Mouse (Mus musculus) hindbrain, postnatal 0 days (tissue): ENCODE measurements around the gene Mamdc4. TPM values are rescaled to one million over a fixed set of nuclear protein-coding genes. Genes with fewer than 3 reads are reported as not detected.
A peak's percentile ranks its signal among the peaks of the same experiment; 100 is the strongest.
"Not testable (repeated sequence)": the region's sequence is repeated elsewhere in the genome, so short reads cannot be mapped to it uniquely, and the experiment has no call there.

Source experiments
- ATAC-seq: fragments of 200-750 bp; cut with Nextera tagmentation; 2 replicates; pipeline ENCODE4 v1.8.0; 2017; ENCODE audit warnings: mild to moderate bottlenecking, moderate TSS enrichment, moderate library complexity
- DNase-seq: peaks from one replicate; pipeline ENCODE4 v3.0.0-alpha.2; 2015; ENCODE audit warnings: low spot score
- H3K27ac ChIP-seq: fragments of 300-500 bp; sonication (generic); 2 replicates; pipeline ENCODE4 v1.5.1; 2014; ENCODE audit warnings: mild to moderate bottlenecking
- H3K27me3 ChIP-seq: fragments of 300-500 bp; sonication (generic); 2 replicates; pipeline ENCODE4 v1.6.1; 2014; ENCODE audit warnings: low read length, mixed read lengths; ENCODE audit not compliant: insufficient read depth
- H3K36me3 ChIP-seq: fragments of 300-500 bp; sonication (generic); 2 replicates; pipeline ENCODE4 v1.6.1; 2014; ENCODE audit warnings: low read length, mixed read lengths; ENCODE audit not compliant: insufficient read depth
- H3K4me1 ChIP-seq: fragments of 300-500 bp; sonication (generic); 2 replicates; pipeline ENCODE4 v1.6.1; 2014; ENCODE audit warnings: antibody characterized with exemption, low read length, mixed read lengths; ENCODE audit not compliant: insufficient read depth
- H3K4me2 ChIP-seq: fragments of 300-500 bp; sonication (generic); 2 replicates; pipeline ENCODE4 v1.6.1; 2014; ENCODE audit warnings: low read depth, mild to moderate bottlenecking, low read length, moderate library complexity, mixed read lengths
- H3K4me3 ChIP-seq: fragments of 300-500 bp; sonication (generic); 2 replicates; pipeline ENCODE4 v1.5.1; 2014; ENCODE audit warnings: low read length
- H3K9ac ChIP-seq: fragments of 300-500 bp; sonication (generic); replicated peaks from 2 replicates; pipeline ENCODE4 v1.6.1; 2014; ENCODE audit warnings: mild to moderate bottlenecking, low read length, moderate library complexity, mixed read lengths
- H3K9me3 ChIP-seq: fragments of 300-500 bp; sonication (generic); 2 replicates; pipeline ENCODE4 v1.6.1; 2016; ENCODE audit warnings: low read length, mixed read lengths
- CTCF ChIP-seq: IDR thresholded peaks from 2 replicates; pipeline ENCODE4 v1.5.1; 2016; ENCODE audit warnings: antibody characterized with exemption, control low read depth, low read depth
- WGBS: fragments of 180-500 bp; shearing (Covaris S2); extraction: QIAGEN DNeasy Blood & Tissue Kit; methylation state at CpG from one replicate; pipeline ENCODE4 v1.1.7; 2014; 5-methylcytosine and 5-hydroxymethylcytosine counted together
- polyA plus RNA-seq: library from polyadenylated mRNA; unstranded; fragments of >200 nt; fragmentation: Nextera tagmentation; extraction: Ambion mirVana; gene quantifications from 2 replicates; pipeline ENCODE4 v1.2.1, GENCODE M21; 2015
- total RNA-seq: library from RNA; depleted of rRNA; stranded (reverse); fragments of >200 nt; gene quantifications from 2 replicates; pipeline ENCODE4 v1.2.3, GENCODE M21; 2014

The Mamdc4 gene
- total and polyA plus RNA-seq, 2 experiments from 2014 or later, result 2.0 to 2.5 TPM

DNA sequence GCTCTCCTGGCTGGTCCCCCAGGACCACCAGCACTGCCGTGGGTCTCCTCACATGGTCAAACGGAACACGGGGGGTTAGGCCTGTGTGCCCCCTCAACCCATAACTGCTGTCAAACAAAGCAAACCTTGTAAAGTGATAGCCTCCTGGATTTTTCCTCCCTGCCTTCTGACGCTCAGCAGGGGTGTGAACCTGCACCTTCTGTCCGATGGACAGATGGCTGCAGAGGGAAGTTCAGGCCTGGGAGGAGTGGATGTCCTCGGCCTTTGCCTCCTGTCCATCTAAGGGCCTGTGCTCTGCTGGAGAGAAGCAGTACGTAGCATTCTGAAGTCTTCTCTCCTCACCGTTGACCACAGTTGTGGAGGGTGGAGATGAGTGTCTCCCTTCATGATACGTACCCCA is 12.7 kb downstream of the Mamdc4 start:
- no peak overlapping the region for H3K9ac ChIP-seq
- no peak overlapping the region for H3K4me2 ChIP-seq
- no peak for ATAC-seq
- no peak for TF ChIP-seq CTCF
- H3K27ac ChIP-seq, result no peak overlapping the region
- H3K4me3 ChIP-seq, result no peak overlapping the region
- DNase-seq, result no peak
- no peaks in the 10 kb centered on the region for H3K27me3 ChIP-seq
- peaks cover 14% of the 10 kb centered on the region for H3K4me1 ChIP-seq
- WGBS, result 75% methylated on average over 9 of the region's 9 CpGs
- H3K9me3 ChIP-seq, result no peaks in the 10 kb centered on the region
- H3K36me3 ChIP-seq, result peaks cover 47% of the 10 kb centered on the region

DNA sequence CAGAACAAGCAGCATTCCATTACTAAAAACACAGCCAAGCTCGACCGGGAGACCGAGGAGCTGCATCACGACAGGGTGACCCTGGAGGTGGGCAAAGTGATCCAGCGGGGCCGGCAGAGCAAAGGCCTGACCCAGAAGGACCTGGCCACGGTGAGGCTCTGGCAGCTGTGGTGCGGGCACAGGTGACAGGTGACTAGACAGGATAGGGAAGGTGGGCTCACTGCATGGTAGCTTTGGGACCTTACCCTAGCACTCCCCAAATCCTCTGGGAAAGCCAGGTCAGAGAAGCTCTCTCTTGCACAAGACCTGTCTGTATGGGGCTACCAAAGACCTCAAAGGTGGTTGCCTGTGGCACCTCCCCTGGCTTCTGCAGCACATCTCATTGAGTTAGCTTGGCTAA is 14.1 kb downstream of the Mamdc4 start:
- Histone ChIP-seq H3K27me3 (no peaks in the 10 kb centered on the region), H3K4me1 (peaks cover 15% of the 10 kb centered on the region), H3K9me3 (no peaks in the 10 kb centered on the region), H3K9ac (no peak overlapping the region), H3K4me3 (no peak overlapping the region), H3K4me2 (no peak overlapping the region), H3K36me3 (peaks cover 47% of the 10 kb centered on the region), H3K27ac (no peak overlapping the region)
- 94% methylated on average over 8 of the region's 8 CpGs for WGBS
- ATAC-seq, result no peak
- no peak for TF ChIP-seq CTCF
- no peak for DNase-seq

DNA sequence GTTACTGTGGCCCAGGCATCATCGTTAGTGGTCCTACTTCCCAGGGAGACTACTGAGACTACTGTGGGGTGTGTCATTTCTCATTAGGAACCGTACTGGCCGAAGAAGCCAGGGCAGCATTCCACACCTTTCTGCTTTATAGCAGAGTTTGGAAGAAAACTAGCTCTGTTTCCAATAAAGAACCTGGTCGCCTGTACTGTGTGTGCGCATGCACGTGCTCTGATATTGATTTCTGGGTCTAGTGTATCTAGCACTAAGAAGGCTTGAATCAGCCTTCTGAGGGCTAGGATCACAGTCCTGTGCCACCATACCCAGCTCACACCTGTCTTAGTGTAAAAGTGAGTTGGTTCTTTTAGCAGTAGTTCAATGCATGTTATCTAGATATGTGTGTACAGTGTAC is 15.9 kb downstream of the Mamdc4 start:
- no peak for TF ChIP-seq CTCF
- no peak for ATAC-seq
- WGBS, result 72% methylated on average over 6 of the region's 6 CpGs

DNA sequence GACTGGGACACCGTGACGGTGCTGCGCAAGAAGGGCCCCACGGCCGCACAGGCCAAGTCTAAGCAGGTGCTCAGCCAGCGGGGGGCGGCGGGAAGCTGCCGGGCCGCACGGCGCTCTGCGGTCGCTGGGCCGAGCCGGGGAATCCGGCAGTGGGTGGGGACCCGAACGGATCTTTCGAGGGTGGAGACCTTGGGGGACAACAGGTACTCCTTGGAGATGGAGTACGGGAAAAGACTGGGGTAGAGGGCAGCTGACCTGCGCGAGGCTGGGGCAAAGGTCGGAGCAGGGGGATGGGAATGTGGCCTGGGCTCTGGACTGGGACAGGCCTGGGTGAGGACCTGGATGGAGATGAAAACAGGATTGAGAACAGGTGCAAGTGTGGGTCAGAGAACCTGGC is 16.7 kb downstream of the Mamdc4 start:
- Histone ChIP-seq H3K4me2 (peak overlapping the region; percentile 94), H3K4me3 (peak overlapping the region; percentile 85), H3K27ac (peak overlapping the region; percentile 79), H3K27me3 (no peaks in the 10 kb centered on the region), H3K4me1 (peaks cover 15% of the 10 kb centered on the region), H3K36me3 (peaks cover 27% of the 10 kb centered on the region), H3K9me3 (no peaks in the 10 kb centered on the region), H3K9ac (peak overlapping the region; percentile 88)
- no peak for TF ChIP-seq CTCF
- DNase-seq (no peak), ATAC-seq (no peak)
- WGBS, result 0% methylated on average over 23 of the region's 24 CpGs

More for the DNA sequence above, 15.9 kb downstream of the Mamdc4 start:
- H3K9ac ChIP-seq, result peak overlapping the region; percentile 88; the same call in 1 of the 2 replicates
- no peaks in the 10 kb centered on the region for H3K27me3 ChIP-seq
- H3K27ac ChIP-seq, result no peak overlapping the region
- H3K36me3 ChIP-seq, result peaks cover 35% of the 10 kb centered on the region
- H3K4me2 ChIP-seq, result peak overlapping the region; percentile 94
- peaks cover 15% of the 10 kb centered on the region for H3K4me1 ChIP-seq
- DNase-seq, result no peak
- no peaks in the 10 kb centered on the region for H3K9me3 ChIP-seq
- peak overlapping the region; percentile 85 for H3K4me3 ChIP-seq

DNA sequence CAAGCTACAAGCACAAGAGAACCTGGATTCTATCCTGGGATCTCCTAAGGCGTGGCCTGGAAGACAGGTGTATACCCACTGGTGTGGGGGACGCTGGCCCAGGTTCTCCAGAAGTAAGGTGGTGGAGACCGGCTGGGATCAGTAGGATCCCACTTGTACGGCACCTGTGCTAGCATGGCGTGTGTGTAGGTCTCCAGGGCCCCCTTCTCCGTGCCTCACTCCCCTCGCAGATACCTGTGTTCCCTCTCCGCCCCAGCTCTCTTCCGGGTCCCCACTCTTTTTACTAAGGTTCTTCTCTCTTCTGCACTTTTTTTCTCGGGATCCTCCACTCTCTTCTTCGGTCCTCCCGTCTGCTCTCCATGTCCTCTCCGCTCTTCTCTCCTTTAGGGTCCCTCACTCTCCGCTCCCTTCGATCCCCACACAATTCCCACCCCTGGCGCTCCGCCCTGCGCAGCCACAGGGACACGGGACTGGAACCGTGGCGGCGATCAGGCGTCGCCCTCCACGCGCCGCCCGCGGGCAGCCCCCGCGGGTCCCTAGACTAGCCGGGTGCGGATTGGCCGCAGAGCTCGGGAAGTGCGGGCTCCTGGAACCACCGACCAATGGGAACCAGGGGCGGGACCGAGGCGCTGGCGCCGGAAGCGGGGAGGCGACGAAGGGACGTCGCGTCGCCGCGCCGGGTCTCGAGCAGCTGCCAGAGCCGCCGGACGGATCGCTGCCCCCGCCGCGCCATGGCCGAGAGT is 17.3 kb downstream of the Mamdc4 start, which contains the start of gene Edf1:
Gene Edf1, plus strand, starts transcription at position 627 of the 743 bp plus-strand sequence.
- TF ChIP-seq CTCF, result no peak
- WGBS, result under 1% methylated on average over 61 of the region's 61 CpGs
- H3K9ac ChIP-seq, result peak within 1 kb of the TSS; percentile 88

DNA sequence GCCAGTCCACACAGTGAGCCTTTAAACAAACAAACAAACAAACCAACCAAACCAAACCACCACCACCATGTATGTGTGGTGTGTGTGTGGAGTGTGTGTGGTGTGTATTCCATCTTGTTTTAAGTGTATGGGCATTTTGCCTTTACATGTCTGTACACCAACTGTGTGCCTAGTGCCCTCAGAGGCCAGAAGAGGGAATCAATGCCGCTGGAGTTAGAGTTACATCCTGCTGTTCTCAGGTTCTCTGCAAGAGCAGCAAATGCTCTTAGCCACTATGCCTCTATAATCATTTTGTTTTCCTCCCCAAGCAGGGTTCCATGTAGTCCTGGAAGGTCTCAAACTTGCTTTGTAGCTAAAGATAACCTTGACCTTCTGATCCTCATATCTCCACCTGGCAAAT is 18.3 kb downstream of the Mamdc4 start:
- Histone ChIP-seq H3K4me2 (no peak overlapping the region), H3K36me3 (peaks cover 13% of the 10 kb centered on the region; the same call in 1 of the 2 replicates), H3K9ac (no peak overlapping the region), H3K27ac (no peak overlapping the region), H3K4me3 (no peak overlapping the region), H3K4me1 (peaks cover 15% of the 10 kb centered on the region), H3K27me3 (no peaks in the 10 kb centered on the region), H3K9me3 (no peaks in the 10 kb centered on the region)
- no peak for TF ChIP-seq CTCF
- ATAC-seq, result no peak
- DNase-seq, result no peak
- WGBS, result 41% methylated on average over 1 of the region's 1 CpGs

More for the DNA sequence above, 17.3 kb downstream of the Mamdc4 start, which contains the start of gene Edf1:
- Histone ChIP-seq H3K27me3 (no peaks in the 10 kb centered on the region), H3K9me3 (no peaks in the 10 kb centered on the region), H3K4me3 (peak within 1 kb of the TSS; percentile 85), H3K27ac (peak within 1 kb of the TSS; percentile 79), H3K4me2 (peak within 1 kb of the TSS; percentile 94), H3K4me1 (peaks cover 15% of the 10 kb centered on the region), H3K36me3 (peaks cover 21% of the 10 kb centered on the region)
- ATAC-seq (peak; percentile 99), DNase-seq (peak; percentile 97)

DNA sequence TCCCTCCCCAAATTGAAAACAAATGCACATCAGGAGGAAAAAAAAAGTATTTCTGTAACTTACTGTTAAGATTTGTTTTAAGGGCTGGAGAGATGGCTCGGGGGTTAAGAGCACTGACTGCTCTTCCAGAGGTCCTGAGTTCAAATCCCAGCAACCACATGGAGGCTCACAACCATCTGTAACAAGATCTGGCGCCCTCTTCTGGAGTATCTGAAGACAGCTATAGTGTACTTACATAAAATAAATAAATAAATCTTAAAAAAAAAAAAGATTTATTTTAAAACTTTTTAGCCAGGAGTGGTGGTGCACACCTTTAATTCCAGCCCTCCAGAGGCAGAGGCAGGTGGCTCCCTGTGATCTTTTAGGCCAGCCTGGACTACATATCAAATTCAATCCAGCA is 19.2 kb downstream of the Mamdc4 start:
- H3K27me3 ChIP-seq, H3K27ac ChIP-seq, H3K9ac ChIP-seq, H3K4me3 ChIP-seq, H3K36me3 ChIP-seq, H3K9me3 ChIP-seq, H3K4me2 ChIP-seq, DNase-seq, ATAC-seq: not testable (repeated sequence)
- 53% methylated on average over 2 of the region's 2 CpGs for WGBS
- peak; percentile 11; the same call in 1 of the 2 replicates for TF ChIP-seq CTCF
- peaks cover 15% of the 10 kb centered on the region for H3K4me1 ChIP-seq

DNA sequence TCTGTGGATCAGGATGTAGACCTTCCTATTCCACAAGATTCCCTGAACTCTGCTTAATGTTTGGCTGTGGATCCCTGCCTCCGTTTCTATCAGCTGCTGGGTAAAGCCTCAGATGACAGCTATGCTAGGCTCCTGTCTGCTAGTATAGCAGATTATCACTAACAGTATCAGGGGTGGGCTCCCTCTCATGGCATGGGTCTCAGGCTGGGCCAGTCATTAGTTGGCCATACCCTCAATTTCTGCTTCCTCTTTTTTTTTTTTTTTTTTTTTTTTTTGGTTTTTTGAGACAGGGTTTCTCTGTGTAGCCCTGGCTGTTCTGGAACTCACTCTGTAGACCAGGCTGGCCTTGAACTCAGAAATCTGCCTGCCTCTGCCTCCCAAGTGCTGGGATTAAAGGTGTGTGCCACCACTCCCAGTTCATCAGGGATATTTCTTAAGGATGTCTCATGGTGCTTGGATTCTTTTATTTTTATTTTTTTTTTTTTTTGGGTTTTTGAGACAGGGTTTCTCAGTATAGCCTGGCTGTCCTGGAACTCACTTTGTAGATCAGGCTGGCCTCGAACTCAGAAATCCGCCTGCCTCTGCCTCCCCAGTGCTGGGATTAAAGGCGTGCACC is 21.4 kb downstream of the Mamdc4 start:
- not testable (repeated sequence) for H3K27me3 ChIP-seq, H3K9ac ChIP-seq, ATAC-seq, H3K4me2 ChIP-seq, H3K27ac ChIP-seq, H3K36me3 ChIP-seq, H3K4me3 ChIP-seq, H3K9me3 ChIP-seq, H3K4me1 ChIP-seq, DNase-seq
- WGBS, result 91% methylated on average over 4 of the region's 4 CpGs
